Mouse (Mus musculus) heart, adult 2 months (tissue): Measurements from ENCODE around the gene Omt2a.

ENCODE experiments used
- CTCF ChIP-seq: fragments of 200-600 bp; IDR thresholded peaks from 2 replicates; pipeline ENCODE4 v1.8.1; 2022; ENCODE audit warnings: antibody characterized with exemption, mild to moderate bottlenecking, moderate library complexity
- EP300 ChIP-seq: fragments of 200-500 bp; IDR thresholded peaks from 2 replicates; pipeline ENCODE4 v1.6.1; 2011; ENCODE audit warnings: low read depth, low read length, control low read depth; ENCODE audit not compliant: insufficient read depth

DNA sequence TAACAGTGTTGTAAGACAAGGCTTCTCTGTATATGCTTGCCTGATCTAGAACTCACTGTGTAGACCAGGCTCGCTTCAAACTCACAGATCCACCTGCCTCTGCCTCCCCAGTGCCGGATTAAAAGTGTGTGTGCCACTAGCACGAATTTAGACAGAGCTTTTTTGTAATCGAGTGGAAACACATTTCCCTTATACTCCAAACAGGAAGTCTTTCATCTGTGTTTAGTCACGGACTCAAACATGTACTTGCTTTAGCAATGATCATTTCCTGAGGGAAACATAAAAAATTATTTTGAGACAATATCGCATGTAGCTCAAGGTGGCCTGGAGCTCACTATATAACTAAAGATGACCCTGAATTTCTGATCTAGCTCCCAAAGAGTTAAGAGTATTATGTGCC is 48.8 kb upstream of the Omt2a start:
- no peak for TF ChIP-seq EP300
- TF ChIP-seq CTCF = no peak
